Mouse (Mus musculus): ENCODE results near the gene Oas2.
A peak's percentile ranks its signal among the peaks of the same experiment; 100 is the strongest.

Oas2 gene

GRCm38 (mm10) chr5:120693931-120694694 lies 55.5 kb downstream of the Oas2 start:
- no peak for DNase-seq

- DNase-seq = no peak
Measured at GRCm38 (mm10) chr5:120692034-120692433, 57.6 kb downstream of the Oas2 start.

- DNase-seq = peak; percentile 19
Measured at GRCm38 (mm10) chr5:120690417-120690816, 59.2 kb downstream of the Oas2 start.

GRCm38 (mm10) chr5:120688434-120688833 lies 61.2 kb downstream of the Oas2 start:
- no peak for DNase-seq

GRCm38 (mm10) chr5:120687897-120688296 lies 61.8 kb downstream of the Oas2 start:
- no peak for DNase-seq

GRCm38 (mm10) chr5:120687484-120687851 lies 62.2 kb downstream of the Oas2 start:
- no peak for DNase-seq

- no peak for DNase-seq
Measured at GRCm38 (mm10) chr5:120686749-120687483, 62.7 kb downstream of the Oas2 start.

- no peak for DNase-seq
Measured at GRCm38 (mm10) chr5:120685678-120686077, 64.0 kb downstream of the Oas2 start.

- no peak for DNase-seq
Measured at GRCm38 (mm10) chr5:120682982-120683771, 66.5 kb downstream of the Oas2 start.

GRCm38 (mm10) chr5:120680918-120681317 lies 68.7 kb downstream of the Oas2 start:
- no peak for DNase-seq
